Mouse (Mus musculus) MN1 (cell line): ENCODE measurements at regions not wholly inside any gene's neighbourhood (a gene's known extent, or its start where the extent isn't known, plus 50 kb on each side); places are given as distances from the start of the nearest gene placed in this dataset.

Source experiments
- DNase-seq: peaks from one replicate; pipeline ENCODE4 v3.0.0-alpha.2; 2016; ENCODE audit warnings: low spot score

GRCm38 (mm10) chr9:85451349-85451748 lies 124.2 kb upstream of the Tent5a start:
- DNase-seq: no peak

- DNase-seq: no peak
Observed at GRCm38 (mm10) chr9:85450877-85451276, 123.7 kb upstream of the Tent5a start.

- no peak for DNase-seq
Observed at GRCm38 (mm10) chr9:85449493-85449892, 122.3 kb upstream of the Tent5a start.

- no peak for DNase-seq
Observed at GRCm38 (mm10) chr9:85442761-85443505, 115.8 kb upstream of the Tent5a start.

GRCm38 (mm10) chr9:85439664-85440063 lies 112.5 kb upstream of the Tent5a start:
- no peak for DNase-seq

- no peak for DNase-seq
Observed at GRCm38 (mm10) chr9:85432220-85432619, 105.1 kb upstream of the Tent5a start.

- DNase-seq: no peak
Observed at GRCm38 (mm10) chr9:85426809-85427208, 99.7 kb upstream of the Tent5a start.

GRCm38 (mm10) chr9:85423908-85424307 lies 96.8 kb upstream of the Tent5a start:
- DNase-seq: no peak

- DNase-seq: no peak
Observed at GRCm38 (mm10) chr9:85414391-85414790, 87.2 kb upstream of the Tent5a start.

- peak; percentile 70 for DNase-seq
Observed at GRCm38 (mm10) chr9:85413813-85414212, 86.7 kb upstream of the Tent5a start.

GRCm38 (mm10) chr9:85410643-85411296 lies 83.6 kb upstream of the Tent5a start:
- peak; percentile 64 for DNase-seq

- no peak for DNase-seq
Observed at GRCm38 (mm10) chr9:85409974-85410506, 82.9 kb upstream of the Tent5a start.

- no peak for DNase-seq
Observed at GRCm38 (mm10) chr9:85408461-85408860, 81.3 kb upstream of the Tent5a start.

- DNase-seq: no peak
Observed at GRCm38 (mm10) chr9:85407592-85407991, 80.4 kb upstream of the Tent5a start.

GRCm38 (mm10) chr9:85401736-85402135 lies 74.6 kb upstream of the Tent5a start:
- DNase-seq: no peak

- peak; percentile 17 for DNase-seq
Observed at GRCm38 (mm10) chr9:85400600-85401313, 73.6 kb upstream of the Tent5a start.

GRCm38 (mm10) chr9:85394975-85395374 lies 67.8 kb upstream of the Tent5a start:
- no peak for DNase-seq

GRCm38 (mm10) chr9:85391283-85391682 lies 64.1 kb upstream of the Tent5a start:
- no peak for DNase-seq

GRCm38 (mm10) chr9:85388775-85389393 lies 61.7 kb upstream of the Tent5a start:
- DNase-seq: no peak

- no peak for DNase-seq
Observed at GRCm38 (mm10) chr9:85382413-85382812, 55.3 kb upstream of the Tent5a start.

GRCm38 (mm10) chr9:85380756-85381155 lies 53.6 kb upstream of the Tent5a start:
- no peak for DNase-seq

GRCm38 (mm10) chr9:85379135-85379534 lies 52.0 kb upstream of the Tent5a start:
- no peak for DNase-seq
